Mouse (Mus musculus): ENCODE results near the gene Hoxb5.

The Hoxb5 gene

GRCm38 (mm10) chr11:96288455-96289221 is 14.5 kb upstream of the Hoxb5 start:
- no peak for DNase-seq (ENCODE audit: low read depth)

GRCm38 (mm10) chr11:96289293-96289692 is 13.8 kb upstream of the Hoxb5 start:
- DNase-seq (ENCODE audit: low read depth) = no peak

GRCm38 (mm10) chr11:96289837-96290236 is 13.3 kb upstream of the Hoxb5 start:
- DNase-seq (ENCODE audit: low read depth) = no peak

- DNase-seq (ENCODE audit: low read depth) = no peak
These were observed 12.3 kb upstream of the Hoxb5 start for GRCm38 (mm10) chr11:96290705-96291355.

- no peak for DNase-seq (ENCODE audit: low read depth)
These were observed 11.2 kb upstream of the Hoxb5 start, which contains the start of gene Hoxb6 for GRCm38 (mm10) chr11:96291681-96292564. TSS of gene Hoxb6 (plus strand) at chr11:96292476.

- no peak for DNase-seq (ENCODE audit: low read depth)
These were observed 10.4 kb upstream of the Hoxb5 start for GRCm38 (mm10) chr11:96292565-96293301.

GRCm38 (mm10) chr11:96293302-96293921 is 9.7 kb upstream of the Hoxb5 start:
- DNase-seq (ENCODE audit: low read depth) = no peak

GRCm38 (mm10) chr11:96294245-96295091 is 8.7 kb upstream of the Hoxb5 start:
- DNase-seq (ENCODE audit: low read depth) = peak; percentile 89

GRCm38 (mm10) chr11:96295092-96295835 is 7.9 kb upstream of the Hoxb5 start:
- DNase-seq (ENCODE audit: low read depth) = no peak

- no peak for DNase-seq (ENCODE audit: low read depth)
These were observed 6.1 kb upstream of the Hoxb5 start for GRCm38 (mm10) chr11:96296997-96297396.

- no peak for DNase-seq (ENCODE audit: low read depth)
These were observed 5.7 kb upstream of the Hoxb5 start for GRCm38 (mm10) chr11:96297428-96297827.

GRCm38 (mm10) chr11:96297968-96298635 is 5.0 kb upstream of the Hoxb5 start:
- no peak for DNase-seq (ENCODE audit: low read depth)

GRCm38 (mm10) chr11:96298895-96299667 is 4.1 kb upstream of the Hoxb5 start:
- DNase-seq (ENCODE audit: low read depth) = no peak

- no peak for DNase-seq (ENCODE audit: low read depth)
These were observed 3.4 kb upstream of the Hoxb5 start for GRCm38 (mm10) chr11:96299781-96300180.

GRCm38 (mm10) chr11:96300354-96301063 is 2.6 kb upstream of the Hoxb5 start:
- no peak for DNase-seq (ENCODE audit: low read depth)

GRCm38 (mm10) chr11:96301064-96301431 is 2.1 kb upstream of the Hoxb5 start:
- no peak for DNase-seq (ENCODE audit: low read depth)

- no peak for DNase-seq (ENCODE audit: low read depth)
These were observed 1.3 kb upstream of the Hoxb5 start for GRCm38 (mm10) chr11:96301837-96302236.
